In the genomic region with DNA sequence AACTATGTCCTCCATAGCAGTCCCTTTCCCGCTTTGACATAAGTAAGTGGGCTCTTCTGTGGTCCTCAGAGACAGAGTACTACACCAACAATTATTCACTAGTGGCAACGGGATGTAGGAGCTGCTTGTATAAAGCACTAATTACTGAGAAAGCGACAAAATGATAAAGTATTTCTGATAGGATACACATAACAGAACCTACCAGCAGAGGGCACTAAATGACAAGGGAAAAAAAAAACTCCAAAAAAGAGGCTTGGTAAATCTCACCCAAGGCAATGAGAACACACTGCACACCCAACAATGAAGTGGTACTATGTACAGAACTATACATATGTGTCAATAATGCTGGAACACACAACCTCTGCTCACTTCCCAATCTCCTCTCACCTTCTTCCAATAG, we compare ENCODE assay signal across 10 mouse cellular contexts. TPM values are rescaled to one million over a fixed set of nuclear protein-coding genes. Genes with fewer than 3 reads are reported as not detected.
DNase-seq lines count a peak whose midpoint lies in the region; ATAC-seq lines count a peak whose summit lies in the region.
"Had no signal": no experiment of that assay in that cellular context is flagged by ENCODE, and none has a peak within 500 bp of the region (broad histone marks: within the 10 kb centered on the region; RNA-seq: fewer than 3 reads in every experiment).

No protein-coding gene starts in this region.

- no peak overlapping the region for H3K4me2 ChIP-seq in hindbrain, embryonic 11.5 days (replicated peaks; ENCODE audit: low read depth, low read length)
- no peak overlapping the region for H3K4me2 ChIP-seq in hindbrain, embryonic 12.5 days (replicated peaks)
- H3K4me2 ChIP-seq in midbrain, embryonic 14.5 days (ENCODE audit: low read length): no peak overlapping the region
- H3K4me2 ChIP-seq in midbrain, embryonic 16.5 days (ENCODE audit: low read length): no peak overlapping the region
- H3K4me2 ChIP-seq: stomach, embryonic 15.5 days had no signal

- H3K9me3 ChIP-seq in hindbrain, embryonic 11.5 days (ENCODE audit: control insufficient read depth, low read length): no peaks in the 10 kb centered on the region
- no peaks in the 10 kb centered on the region for H3K9me3 ChIP-seq in hindbrain, embryonic 12.5 days (replicated peaks)
- no peaks in the 10 kb centered on the region for H3K9me3 ChIP-seq in midbrain, embryonic 14.5 days (ENCODE audit: control insufficient read depth, low read length)
- no peaks in the 10 kb centered on the region for H3K9me3 ChIP-seq in midbrain, embryonic 16.5 days (replicated peaks; ENCODE audit: control insufficient read depth, low read length, poor library complexity, severe bottlenecking)
- H3K9me3 ChIP-seq: stomach, embryonic 15.5 days had no signal

- no peak overlapping the region for H3K4me3 ChIP-seq in hindbrain, embryonic 11.5 days (ENCODE audit: low read depth, low read length)
- H3K4me3 ChIP-seq in hindbrain, embryonic 12.5 days: no peak overlapping the region
- no peak overlapping the region for H3K4me3 ChIP-seq in midbrain, embryonic 14.5 days (replicated peaks; ENCODE audit: low read depth, low read length)
- no peak overlapping the region for H3K4me3 ChIP-seq in midbrain, embryonic 16.5 days (ENCODE audit: low read depth, low read length)
- H3K4me3 ChIP-seq: stomach, embryonic 15.5 days had no signal

- no peak overlapping the region for H3K27ac ChIP-seq in hindbrain, embryonic 11.5 days (ENCODE audit: low read depth, low read length)
- no peak overlapping the region for H3K27ac ChIP-seq in hindbrain, embryonic 12.5 days
- no peak overlapping the region for H3K27ac ChIP-seq in midbrain, embryonic 14.5 days (replicated peaks; ENCODE audit: low read depth, low read length)
- H3K27ac ChIP-seq in midbrain, embryonic 16.5 days (ENCODE audit: low read length): no peak overlapping the region
- H3K27ac ChIP-seq: stomach, embryonic 15.5 days had no signal

- DNase-seq in hindbrain, embryonic 11.5 days (ENCODE audit: low spot score): peak; percentile 42
- peak; percentile 66 for DNase-seq in midbrain, embryonic 14.5 days
- peak; percentile 17 for DNase-seq in ZHBTc4 (ENCODE audit: low read depth, low spot score)
- DNase-seq in kidney, adult 18-20 months: no peak
- DNase-seq in adrenal gland, postnatal 10 days: no peak
- DNase-seq: adrenal gland, adult 2 months had no signal

- no peak overlapping the region for H3K9ac ChIP-seq in hindbrain, embryonic 11.5 days (ENCODE audit: low read depth, low read length)
- no peak overlapping the region for H3K9ac ChIP-seq in hindbrain, embryonic 12.5 days
- no peak overlapping the region for H3K9ac ChIP-seq in midbrain, embryonic 14.5 days (replicated peaks; ENCODE audit: low read length)
- H3K9ac ChIP-seq in midbrain, embryonic 16.5 days (ENCODE audit: low read depth, low read length): no peak overlapping the region
- H3K9ac ChIP-seq: stomach, embryonic 15.5 days had no signal

- H3K27me3 ChIP-seq in hindbrain, embryonic 11.5 days (ENCODE audit: control insufficient read depth, insufficient read depth, low read length): no peaks in the 10 kb centered on the region
- H3K27me3 ChIP-seq in hindbrain, embryonic 12.5 days: no peaks in the 10 kb centered on the region
- H3K27me3 ChIP-seq in midbrain, embryonic 14.5 days (ENCODE audit: control insufficient read depth, insufficient read depth, low read length): no peaks in the 10 kb centered on the region
- no peaks in the 10 kb centered on the region for H3K27me3 ChIP-seq in midbrain, embryonic 16.5 days (ENCODE audit: control insufficient read depth, insufficient read depth, low read depth, low read length)
- H3K27me3 ChIP-seq: stomach, embryonic 15.5 days had no signal

- no peak for ATAC-seq in hindbrain, embryonic 11.5 days (ENCODE audit: low FRiP score)
- no peak for ATAC-seq in hindbrain, embryonic 12.5 days (ENCODE audit: low FRiP score)
- no peak for ATAC-seq in midbrain, embryonic 14.5 days (ENCODE audit: low FRiP score, low TSS enrichment)
- no peak for ATAC-seq in midbrain, embryonic 16.5 days
- ATAC-seq in megakaryocyte-erythroid progenitor cell, adult 5-6 weeks (replicated peaks; ENCODE audit: low FRiP score, low TSS enrichment, poor library complexity, severe bottlenecking): peak; percentile 47; the same call in 1 of the 2 replicates

- H3K4me1 ChIP-seq in hindbrain, embryonic 11.5 days (replicated peaks; ENCODE audit: control insufficient read depth, insufficient read depth, low read length): no peaks in the 10 kb centered on the region
- no peaks in the 10 kb centered on the region for H3K4me1 ChIP-seq in hindbrain, embryonic 12.5 days
- no peaks in the 10 kb centered on the region for H3K4me1 ChIP-seq in midbrain, embryonic 14.5 days (ENCODE audit: control insufficient read depth, insufficient read depth, low read length)
- no peaks in the 10 kb centered on the region for H3K4me1 ChIP-seq in midbrain, embryonic 16.5 days (ENCODE audit: control insufficient read depth, insufficient read depth, low read length)
- H3K4me1 ChIP-seq: stomach, embryonic 15.5 days had no signal

- WGBS in hindbrain, embryonic 11.5 days: 76% methylated on average over 3 of the region's 3 CpGs
- WGBS in hindbrain, embryonic 12.5 days: 78% methylated on average over 3 of the region's 3 CpGs
- 78% methylated on average over 3 of the region's 3 CpGs for WGBS in midbrain, embryonic 14.5 days
- WGBS in midbrain, embryonic 16.5 days: 64% methylated on average over 3 of the region's 3 CpGs

- H3K36me3 ChIP-seq in hindbrain, embryonic 11.5 days (ENCODE audit: control insufficient read depth, insufficient read depth, low read length): no peaks in the 10 kb centered on the region
- H3K36me3 ChIP-seq in hindbrain, embryonic 12.5 days: 0 out of 2 replicates have a peak, but pooled peaks cover 3% of the 10 kb centered on the region
- peaks cover 12% of the 10 kb centered on the region for H3K36me3 ChIP-seq in midbrain, embryonic 14.5 days (ENCODE audit: control insufficient read depth, insufficient read depth, low read length)
- H3K36me3 ChIP-seq in midbrain, embryonic 16.5 days (ENCODE audit: control insufficient read depth, insufficient read depth, low read length): no peaks in the 10 kb centered on the region
- H3K36me3 ChIP-seq: stomach, embryonic 15.5 days had no signal

RNA-seq across cellular contexts. Expression of gene Sms, which starts 29.4 kb away (rescaled TPM):
- 106 and 110 TPM in 2 replicates for polyA plus RNA-seq in hindbrain, embryonic 11.5 days (2014; fragmentation: Nextera tagmentation; extraction: Ambion mirVana)
- 90.8 and 106 TPM in 2 replicates for polyA plus RNA-seq in hindbrain, embryonic 12.5 days (2016; fragmentation: Nextera tagmentation; extraction: Ambion mirVana)
- polyA plus RNA-seq in midbrain, embryonic 14.5 days (2014; fragmentation: Nextera tagmentation; extraction: Ambion mirVana): 143 and 146 TPM in 2 replicates
- 131 and 149 TPM in 2 replicates for polyA plus RNA-seq in midbrain, embryonic 16.5 days (2015; fragmentation: Nextera tagmentation; extraction: Ambion mirVana)
- 41.1 and 47.1 TPM in 2 replicates for total RNA-seq in megakaryocyte-erythroid progenitor cell, adult 5-6 weeks (2014; fragmentation: Nextera tagmentation)
- total RNA-seq in megakaryocyte-erythroid progenitor cell, adult 5-6 weeks (2017): 73.1 and 98.1 TPM in 2 replicates
- 10 to 100 TPM; 14.9 to 22.7 TPM for total RNA-seq in adrenal gland, postnatal 10 days (2021)

RNA-seq across cellular contexts. Expression of gene Phex, which starts 47.6 kb away (rescaled TPM):
- polyA plus RNA-seq in hindbrain, embryonic 11.5 days (2014; fragmentation: Nextera tagmentation; extraction: Ambion mirVana): 0.22 and 0.62 TPM in 2 replicates
- polyA plus RNA-seq in hindbrain, embryonic 12.5 days (2016; fragmentation: Nextera tagmentation; extraction: Ambion mirVana): 0.57 and 0.89 TPM in 2 replicates
- polyA plus RNA-seq in midbrain, embryonic 14.5 days (2014; fragmentation: Nextera tagmentation; extraction: Ambion mirVana): 0.30 and 0.67 TPM in 2 replicates
- 0.23 and 0.27 TPM in 2 replicates for polyA plus RNA-seq in midbrain, embryonic 16.5 days (2015; fragmentation: Nextera tagmentation; extraction: Ambion mirVana)
- 0.35 and 0.92 TPM in 2 replicates for total RNA-seq in megakaryocyte-erythroid progenitor cell, adult 5-6 weeks (2014; fragmentation: Nextera tagmentation)
- not detected in 2 replicates for total RNA-seq in megakaryocyte-erythroid progenitor cell, adult 5-6 weeks (2017)
- 1 to 10 TPM in 1 of 2 experiments, under 1 TPM in 1; 0.30 to 3.1 TPM for total RNA-seq in adrenal gland, postnatal 10 days (2021)
- polyA plus RNA-seq: adrenal gland, adult 2 months had no signal

Comparison
In these comparisons a context has a peak if more than half of its experiments do, and no peak if none do; other contexts are left out.
1. DNase-seq: peak in hindbrain, embryonic 11.5 days (single experiment), midbrain, embryonic 14.5 days (single experiment) and ZHBTc4 (single experiment); none in kidney, adult 18-20 months (single experiment) and adrenal gland, postnatal 10 days (single experiment).